Mouse (Mus musculus) 3134 (cell line): ENCODE data around the gene Mcpt9.
"Not testable (repeated sequence)": the region's sequence is repeated elsewhere in the genome, so short reads cannot be mapped to it uniquely, and the experiment has no call there.

Source experiments
- DNase-seq: peaks from one replicate; pipeline ENCODE4 v3.0.0-alpha.2; 2011; ENCODE audit warnings: low spot score; ENCODE audit not compliant: insufficient read length; ENCODE audit errors: extremely low read depth

The Mcpt9 gene

DNA sequence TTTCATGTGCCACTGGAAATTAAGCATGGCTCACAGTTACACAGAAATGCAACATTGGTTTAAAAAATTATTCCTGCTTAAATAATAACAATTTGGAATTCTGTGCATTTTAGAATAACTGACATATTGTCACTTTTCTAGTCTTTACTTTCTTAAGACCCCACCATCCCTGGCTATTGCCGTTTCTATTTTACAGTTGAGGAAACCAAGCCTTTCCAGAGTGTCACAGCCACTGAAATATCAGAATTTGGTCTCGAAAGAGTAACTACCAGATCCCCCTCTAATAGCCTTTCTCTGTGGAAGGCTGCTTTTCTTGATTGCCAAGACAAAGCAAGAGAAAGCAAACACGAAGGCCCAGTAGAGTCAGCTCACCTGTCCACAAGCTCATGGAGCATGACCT lies at the start of gene Mcpt9:
Mcpt9 (minus strand) TSS at position 101 of the 400 bp plus-strand sequence.
- not testable (repeated sequence) for DNase-seq

DNA sequence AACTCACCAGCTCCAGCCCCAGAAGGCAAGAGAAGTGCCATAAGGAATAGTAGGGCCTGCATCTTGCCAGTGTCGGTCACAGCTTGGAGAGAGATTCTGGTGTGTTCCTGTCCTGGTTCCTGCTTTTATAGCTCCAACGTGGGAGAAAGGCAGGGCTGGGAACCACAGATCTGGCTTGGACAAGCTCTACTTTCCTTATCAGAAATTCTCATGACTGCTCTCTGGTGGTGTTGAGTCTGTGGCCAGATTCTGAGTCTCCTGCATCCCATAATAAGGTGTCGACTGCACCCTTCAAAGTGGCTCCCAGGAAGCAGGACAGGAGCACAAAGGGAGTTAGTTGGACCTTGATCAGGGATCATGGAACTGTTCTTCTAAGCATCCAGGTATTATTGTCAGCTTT lies 31.9 kb upstream of the Mcpt9 start, which contains the start of gene Mcpt4:
Mcpt4 (minus strand) TSS at position 101 of the 400 bp plus-strand sequence.
- DNase-seq: not testable (repeated sequence)

DNA sequence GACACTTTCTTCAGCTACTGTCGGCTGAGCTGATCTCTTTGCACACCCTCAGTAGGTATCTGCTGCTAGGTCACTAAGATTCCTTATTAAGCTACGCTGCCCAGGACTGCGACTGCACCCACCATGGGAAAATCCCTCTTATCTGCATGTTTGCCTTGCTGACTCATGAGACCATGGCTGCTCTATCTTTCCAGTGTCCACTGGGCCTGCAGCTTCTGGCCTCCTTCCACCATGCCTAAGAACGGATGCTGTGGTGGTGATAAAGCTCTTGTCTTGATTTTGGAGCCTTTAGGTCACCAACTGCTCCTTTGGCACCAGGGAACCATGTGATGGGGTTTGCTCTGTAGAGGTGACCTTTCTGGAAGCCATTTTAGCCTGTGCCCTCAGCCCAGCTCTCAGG lies 27.4 kb upstream of the Mcpt9 start:
- DNase-seq: no peak

DNA sequence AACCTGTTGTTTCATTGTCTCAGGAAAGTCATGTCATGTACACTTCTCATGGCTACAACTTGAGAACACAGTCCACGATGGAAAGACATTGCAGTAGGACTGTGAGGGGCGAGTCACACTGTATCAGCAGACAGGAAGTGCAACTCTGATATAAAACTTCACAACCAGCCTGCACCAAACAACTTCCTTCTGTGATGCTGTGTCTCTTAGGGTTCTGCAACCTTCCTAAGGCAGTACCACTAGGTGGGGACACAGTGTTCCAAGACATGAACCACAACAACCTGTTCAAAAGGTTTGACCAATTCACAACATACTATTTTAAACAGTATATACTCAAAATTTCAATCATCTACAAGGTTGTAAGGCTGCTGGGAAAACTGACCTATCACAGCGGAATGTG lies 25.1 kb upstream of the Mcpt9 start:
- DNase-seq: no peak

DNA sequence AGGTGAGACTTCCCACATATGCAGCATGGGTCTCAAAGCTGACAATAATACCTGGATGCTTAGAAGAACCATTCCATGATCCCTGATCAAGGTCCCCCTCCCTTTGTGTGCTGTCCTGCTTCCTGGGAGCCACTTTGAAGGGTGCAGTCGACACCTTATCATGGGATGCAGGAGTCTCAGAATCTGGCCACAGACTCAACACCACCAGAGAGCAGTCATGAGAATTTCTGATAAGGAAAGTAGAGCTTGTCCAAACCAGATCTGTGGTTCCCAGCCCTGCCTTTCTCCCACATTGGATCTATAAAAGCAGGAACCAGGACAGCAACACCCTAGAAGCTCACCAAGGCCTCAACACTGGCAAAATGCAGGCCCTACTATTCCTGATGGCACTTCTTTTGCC lies 11.5 kb upstream of the Mcpt9 start, which contains the start of gene Mcpt2:
Mcpt2 (plus strand) TSS at position 250 of the 400 bp plus-strand sequence.
- DNase-seq: not testable (repeated sequence)

DNA sequence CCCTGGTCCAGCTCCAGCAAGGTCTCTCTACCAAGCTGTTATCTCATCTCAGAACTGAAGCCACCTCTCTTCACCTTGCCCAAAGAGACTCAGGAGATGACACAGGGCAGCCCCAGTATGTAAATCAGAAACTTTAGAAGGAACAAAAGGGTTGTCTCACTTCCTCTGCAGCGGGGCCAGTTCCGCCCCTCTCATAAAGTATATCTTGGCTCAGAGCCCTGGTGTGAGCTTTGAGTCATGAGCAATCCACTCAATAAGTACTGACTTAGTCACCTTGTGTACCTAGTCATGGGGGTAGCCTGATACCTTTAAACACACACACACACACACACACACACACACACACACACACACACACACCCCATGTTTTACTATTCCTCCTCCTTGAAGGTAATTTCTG lies 4.1 kb upstream of the Mcpt9 start:
- peak; percentile 20 for DNase-seq

DNA sequence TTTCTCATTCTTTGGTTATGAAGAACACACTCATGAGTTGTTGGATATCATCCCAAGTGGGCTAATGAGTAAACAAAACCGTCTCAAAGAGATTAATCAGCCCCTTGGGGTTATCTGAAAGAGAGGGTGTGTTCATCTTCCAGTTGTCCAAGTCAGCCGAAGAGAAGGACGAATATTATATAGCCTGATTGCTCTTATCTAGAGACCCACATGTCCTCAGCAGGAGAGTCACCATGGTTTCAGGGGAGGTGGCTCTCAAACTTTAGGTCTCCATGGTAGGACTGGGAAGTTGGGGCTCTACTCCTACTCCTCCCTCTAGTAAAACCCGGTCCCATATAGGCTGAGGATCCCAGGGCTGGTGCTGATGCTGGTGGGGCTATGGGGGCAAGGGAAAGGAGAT lies 9.0 kb downstream of the Mcpt9 start:
- not testable (repeated sequence) for DNase-seq

DNA sequence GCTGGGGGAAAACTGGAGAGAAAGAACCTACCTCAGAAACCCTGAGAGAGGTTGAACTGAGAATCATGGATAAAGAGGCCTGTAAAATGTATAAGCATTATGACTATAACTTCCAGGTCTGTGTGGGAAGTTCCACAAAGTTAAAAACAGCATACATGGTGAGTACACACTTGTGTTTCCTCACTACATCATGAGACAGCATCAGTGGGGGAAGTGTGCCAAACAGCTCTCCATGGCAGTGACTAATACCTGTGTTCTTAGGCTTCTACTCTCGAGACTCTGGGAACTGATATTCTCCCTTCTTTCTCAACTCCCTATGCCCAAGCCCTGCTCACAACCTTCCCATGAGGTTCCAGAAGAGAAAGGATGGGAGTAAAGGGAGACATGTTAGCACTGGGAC lies 10.8 kb downstream of the Mcpt9 start:
- DNase-seq: no peak

DNA sequence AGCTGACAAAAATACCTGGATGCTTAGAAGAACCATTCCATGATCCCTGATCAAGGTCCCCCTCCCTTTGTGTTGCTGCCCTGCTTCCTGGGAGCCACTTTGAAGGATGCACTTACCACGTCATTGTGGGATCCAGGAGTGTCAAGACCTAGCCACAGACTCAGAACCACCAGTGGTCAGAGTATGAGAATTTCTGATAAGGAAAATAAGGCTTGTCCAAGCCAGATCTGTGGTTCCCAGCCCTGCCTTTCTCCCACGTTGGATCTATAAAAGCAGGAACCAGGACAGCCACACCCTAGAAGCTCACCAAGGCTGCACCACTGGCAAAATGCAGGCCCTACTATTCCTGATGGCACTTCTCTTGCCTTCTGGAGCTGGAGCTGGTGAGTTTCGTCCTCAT lies 12.6 kb downstream of the Mcpt9 start, which contains the start of gene Mcpt1:
Mcpt1 (plus strand) TSS at position 301 of the 400 bp plus-strand sequence.
- not testable (repeated sequence) for DNase-seq

DNA sequence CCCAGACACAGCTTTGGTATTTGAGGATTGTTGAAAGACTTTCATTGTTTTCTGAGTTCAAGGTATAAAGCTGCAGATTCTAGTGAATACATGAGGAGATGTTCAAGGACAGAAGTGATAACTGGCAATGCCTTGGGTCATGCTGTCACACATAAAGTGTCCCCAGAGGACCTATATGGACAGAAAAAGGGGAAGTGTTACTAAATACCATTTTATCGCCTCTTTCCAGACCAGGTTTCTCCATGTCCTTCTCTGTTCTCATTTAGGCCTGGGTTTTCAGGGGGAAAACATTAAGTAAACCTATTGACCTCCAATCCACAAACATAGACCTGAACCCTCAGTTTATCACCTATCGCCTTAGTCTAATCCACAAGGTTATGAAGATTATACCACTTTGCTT lies 16.4 kb downstream of the Mcpt9 start:
- DNase-seq: no peak

DNA sequence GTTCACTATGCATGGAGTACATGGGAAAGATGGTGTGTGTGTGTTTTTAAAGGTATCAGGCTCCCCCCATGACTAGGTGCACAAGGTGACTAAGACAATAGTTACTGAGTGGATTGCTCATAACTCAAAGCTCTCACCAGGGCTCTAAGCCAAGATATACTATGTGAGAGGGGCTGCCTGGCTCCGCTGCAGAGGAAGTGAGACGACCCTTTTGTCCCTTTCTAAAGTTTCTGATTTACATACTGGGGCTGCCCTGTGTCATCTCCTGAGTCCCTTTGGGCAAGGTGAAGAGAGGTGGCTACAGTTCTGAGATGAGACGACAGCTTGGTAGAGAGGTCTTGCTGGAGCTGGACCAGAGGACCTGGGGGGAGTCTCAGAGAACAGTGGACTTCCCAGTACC lies 17.1 kb downstream of the Mcpt9 start:
- DNase-seq: no peak

DNA sequence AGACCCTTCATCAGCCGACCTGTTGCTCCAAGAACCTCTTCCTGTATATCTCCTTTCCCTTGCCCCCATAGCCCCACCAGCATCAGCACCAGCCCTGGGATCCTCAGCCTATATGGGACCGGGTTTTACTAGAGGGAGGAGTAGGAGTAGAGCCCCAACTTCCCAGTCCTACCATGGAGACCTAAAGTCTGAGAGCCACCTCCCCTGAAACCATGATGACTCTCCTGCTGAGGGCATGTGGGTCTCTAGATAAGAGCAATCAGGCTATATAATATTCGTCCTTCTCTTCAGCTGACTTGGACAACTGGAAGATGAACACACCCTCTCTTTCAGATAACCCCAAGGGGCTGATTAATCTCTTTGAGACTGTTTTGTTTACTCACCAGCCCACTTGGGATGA lies 42.8 kb downstream of the Mcpt9 start:
- not testable (repeated sequence) for DNase-seq
